Mouse (Mus musculus): Measurements from ENCODE around the gene Nkap.
"Not testable (repeated sequence)": the region's sequence is repeated elsewhere in the genome, so short reads cannot be mapped to it uniquely, and the experiment has no call there.

DNA sequence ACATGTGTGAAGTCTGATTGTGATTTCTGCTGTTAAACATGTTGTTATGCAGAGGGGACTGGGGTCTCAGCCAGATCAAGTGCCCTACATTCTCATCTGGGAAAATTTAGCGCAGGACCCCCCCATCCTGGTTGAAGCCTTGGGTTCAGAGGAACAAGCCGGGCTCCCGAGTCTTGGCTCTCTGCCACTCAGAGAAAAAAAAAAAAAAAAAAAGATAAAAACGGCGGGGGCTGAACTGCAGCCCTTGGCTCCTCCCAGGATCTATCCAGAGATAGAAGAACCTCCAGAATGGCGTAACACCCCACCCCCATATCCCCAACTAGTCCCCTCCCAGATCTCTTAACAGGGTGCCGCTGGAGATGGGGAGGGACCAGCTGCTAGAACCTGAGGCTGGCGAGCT lies 57.8 kb downstream of the Nkap start:
- not testable (repeated sequence) for TF ChIP-seq CTCF (IDR thresholded peaks at IDR 0.05; ENCODE audit: borderline replicate concordance, insufficient read depth, low read length); POLR2A (IDR thresholded peaks at IDR 0.05; ENCODE audit: low read depth, low read length)

Data from embryonic fibroblast, embryonic 13.5 days (primary cell).